Mouse (Mus musculus): ENCODE results near the gene Saysd1.

- TF ChIP-seq CTCF (IDR thresholded peaks at IDR 0.05) (no peak), EP300 (IDR thresholded peaks at IDR 0.05) (no peak)
Observed at GRCm38 (mm10) chr14:20114951-20115350, 23.4 kb downstream of the Saysd1 start.

Measured in lung, postnatal 0 days (tissue).